Mouse (Mus musculus) CH12.LX (cell line): ENCODE results near the gene Actl6a.

Experiments used
- EP300 ChIP-seq: IDR thresholded peaks from 2 replicates; pipeline ENCODE4 v1.6.1; 2011; ENCODE audit warnings: low read length, improper control_type of control experiment
- MAFK ChIP-seq: IDR thresholded peaks from 2 replicates; pipeline ENCODE4 v1.6.1; 2011; ENCODE audit warnings: low read length, improper control_type of control experiment; ENCODE audit not compliant: insufficient replicate concordance
- MAZ ChIP-seq: IDR thresholded peaks from 2 replicates; pipeline ENCODE4 v1.6.1; 2012; ENCODE audit warnings: low read depth, mild to moderate bottlenecking, inconsistent platforms, low read length, improper control_type of control experiment, moderate library complexity
- RCOR1 ChIP-seq: conservative IDR thresholded peaks from 2 replicates; pipeline ENCODE4 v1.6.1; 2012; ENCODE audit warnings: low read depth, mild to moderate bottlenecking, inconsistent platforms, low read length, improper control_type of control experiment
- UBTF ChIP-seq: IDR thresholded peaks from 2 replicates; pipeline ENCODE4 v1.6.1; 2012; ENCODE audit warnings: low read depth, mild to moderate bottlenecking, inconsistent platforms, low read length, improper control_type of control experiment, moderate library complexity

DNA sequence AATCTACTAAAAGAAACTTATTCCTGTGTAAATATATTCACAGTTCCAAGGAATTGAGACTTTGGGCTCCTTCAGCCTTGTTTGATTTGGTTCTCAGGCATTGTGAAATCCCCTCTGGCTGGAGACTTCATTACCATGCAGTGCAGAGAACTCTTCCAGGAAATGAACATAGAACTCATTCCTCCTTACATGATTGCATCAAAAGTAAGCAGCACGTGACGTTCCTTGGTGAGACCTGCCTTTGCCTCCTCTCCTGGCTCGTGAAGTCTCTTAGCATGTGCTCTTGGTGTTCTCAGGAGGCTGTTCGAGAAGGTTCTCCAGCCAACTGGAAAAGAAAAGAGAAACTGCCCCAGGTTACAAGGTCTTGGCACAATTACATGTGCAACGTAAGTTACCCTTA, 12.2 kb downstream of the Actl6a start:
- TF ChIP-seq EP300 (no peak), RCOR1 (no peak), MAFK (no peak), UBTF (no peak), MAZ (no peak)
